Mouse (Mus musculus): ENCODE data around the gene Olfr1272. TPM values are rescaled to one million over a fixed set of nuclear protein-coding genes. Genes with fewer than 3 reads are reported as not detected.

Olfr1272 gene
- not detected for polyA plus RNA-seq (2014; fragmentation: Illumina TruSeq; extraction: RNeasy Lipid Tissue Mini Kit (QIAGEN cat#74804); ENCODE audit: low read depth, low replicate concordance)

DNA sequence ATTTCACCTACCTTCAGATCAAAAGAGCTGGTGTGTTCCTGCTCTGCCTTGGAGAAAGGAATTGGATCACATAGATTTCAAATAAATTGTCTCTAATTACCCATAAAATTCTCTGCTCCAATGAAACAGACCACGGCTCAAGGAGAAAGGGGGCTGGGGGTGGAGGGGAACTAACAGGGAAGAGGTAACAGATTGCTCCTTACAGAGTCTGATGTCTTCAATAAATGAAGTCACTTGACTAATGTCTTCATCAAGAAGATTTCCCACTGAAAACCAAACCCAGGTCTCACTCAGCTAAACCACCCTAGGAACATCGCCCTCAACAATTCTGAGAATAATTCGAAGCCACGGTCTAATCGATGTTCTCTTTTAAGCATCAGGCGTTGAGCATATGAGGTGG, at the start of gene Olfr1272:
TSS of gene Olfr1272 (minus strand) at position 101 of the 400 bp plus-strand sequence.

DNA sequence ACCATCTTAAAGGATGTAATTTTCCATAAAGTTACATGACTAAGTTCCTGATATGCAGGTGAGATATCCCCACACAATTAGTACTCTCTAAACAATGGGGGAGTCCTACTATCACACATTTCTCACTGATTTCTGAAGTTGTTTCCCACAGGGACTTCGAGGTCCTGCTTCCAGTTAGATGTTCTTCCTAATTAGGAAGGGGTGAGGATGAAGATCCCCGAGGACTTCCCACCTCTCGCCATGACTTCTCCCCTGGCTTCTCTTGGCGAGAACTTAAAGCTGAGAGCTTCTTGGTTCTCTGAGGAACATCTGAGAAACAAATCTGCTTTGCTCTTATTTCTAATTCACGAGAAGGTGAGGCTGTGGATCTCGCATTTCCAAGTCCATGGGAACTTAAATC, 29.3 kb upstream of the Olfr1272 start, which contains the start of gene Gm13769:
TSS of gene Gm13769 (plus strand) at position 301 of the 400 bp plus-strand sequence.

DNA sequence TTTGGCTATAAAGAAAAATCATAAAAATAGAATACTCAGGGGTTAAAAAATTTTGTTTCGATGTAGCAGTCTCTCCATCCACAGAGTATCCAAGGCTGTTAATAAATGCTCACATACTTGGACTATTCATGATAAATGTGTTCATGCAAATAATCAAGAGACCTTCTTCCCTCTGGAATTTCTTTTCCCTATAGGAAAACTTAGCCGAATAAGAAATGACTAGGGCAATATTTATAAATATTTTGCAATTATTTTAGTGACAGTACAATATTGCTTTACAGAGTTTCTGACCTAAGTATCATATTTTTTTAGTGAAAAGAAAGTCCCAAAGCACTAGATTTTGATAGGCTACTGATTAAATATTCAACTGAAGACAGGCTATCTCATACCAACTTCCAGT, 21.7 kb downstream of the Olfr1272 start, which contains the start of gene Olfr1271:
TSS of gene Olfr1271 (minus strand) at position 101 of the 400 bp plus-strand sequence.

DNA sequence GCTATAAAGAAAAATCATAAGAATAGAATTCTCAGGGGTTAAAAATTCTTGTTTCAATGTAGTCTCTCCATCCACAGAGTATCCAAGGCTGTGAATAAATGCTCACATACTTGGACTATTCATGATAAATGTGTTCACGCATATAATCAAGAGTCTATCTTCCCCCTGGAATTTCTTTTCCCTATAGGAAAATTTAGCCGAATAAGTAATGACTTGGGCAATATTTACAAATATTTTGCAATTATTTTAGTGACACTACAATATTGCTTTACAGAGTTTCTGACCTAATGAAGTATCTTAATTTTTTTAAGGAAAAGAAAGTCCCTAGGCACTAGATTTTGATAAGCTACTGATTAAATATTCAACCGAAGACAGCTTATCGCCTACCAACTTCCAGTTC, 35.1 kb downstream of the Olfr1272 start, which contains the start of gene Olfr142:
TSS of gene Olfr142 (minus strand) at position 101 of the 400 bp plus-strand sequence.

Other genes with a start within 250 kb of the Olfr1272 start
- not detected for gene Olfr140, start 229.2 kb downstream of the Olfr1272 start, polyA plus RNA-seq (2014; fragmentation: Illumina TruSeq; extraction: RNeasy Lipid Tissue Mini Kit (QIAGEN cat#74804); ENCODE audit: low read depth, low replicate concordance)
- not detected for gene Olfr1269, start 171.4 kb downstream of the Olfr1272 start, polyA plus RNA-seq (2014; fragmentation: Illumina TruSeq; extraction: RNeasy Lipid Tissue Mini Kit (QIAGEN cat#74804); ENCODE audit: low read depth, low replicate concordance)
- not detected for gene Olfr32, start 150.5 kb downstream of the Olfr1272 start, polyA plus RNA-seq (2014; fragmentation: Illumina TruSeq; extraction: RNeasy Lipid Tissue Mini Kit (QIAGEN cat#74804); ENCODE audit: low read depth, low replicate concordance)
- not detected for gene Olfr1270, start 139.8 kb downstream of the Olfr1272 start, polyA plus RNA-seq (2014; fragmentation: Illumina TruSeq; extraction: RNeasy Lipid Tissue Mini Kit (QIAGEN cat#74804); ENCODE audit: low read depth, low replicate concordance)
- gene Olfr1506, start 68.3 kb downstream of the Olfr1272 start, polyA plus RNA-seq (2014; fragmentation: Illumina TruSeq; extraction: RNeasy Lipid Tissue Mini Kit (QIAGEN cat#74804); ENCODE audit: low read depth, low replicate concordance): not detected
- not detected for gene Olfr142, start 35.2 kb downstream of the Olfr1272 start, polyA plus RNA-seq (2014; fragmentation: Illumina TruSeq; extraction: RNeasy Lipid Tissue Mini Kit (QIAGEN cat#74804); ENCODE audit: low read depth, low replicate concordance)
- gene Olfr1271, start 21.8 kb downstream of the Olfr1272 start, polyA plus RNA-seq (2014; fragmentation: Illumina TruSeq; extraction: RNeasy Lipid Tissue Mini Kit (QIAGEN cat#74804); ENCODE audit: low read depth, low replicate concordance): not detected
- gene Gm13769, start 29.4 kb upstream of the Olfr1272 start, polyA plus RNA-seq (2014; fragmentation: Illumina TruSeq; extraction: RNeasy Lipid Tissue Mini Kit (QIAGEN cat#74804); ENCODE audit: low read depth, low replicate concordance): not detected
- not detected for gene Olfr1274-ps, start 105.8 kb upstream of the Olfr1272 start, polyA plus RNA-seq (2014; fragmentation: Illumina TruSeq; extraction: RNeasy Lipid Tissue Mini Kit (QIAGEN cat#74804); ENCODE audit: low read depth, low replicate concordance)

Data from heart, adult 10 weeks (tissue).